Mouse (Mus musculus) cortical plate, adult 2 months (tissue): ENCODE measurements around the gene Rab37.

ENCODE experiments used
- CTCF ChIP-seq: fragments of 200-500 bp; IDR thresholded peaks from 2 replicates; pipeline ENCODE4 v1.5.1; 2011; ENCODE audit warnings: mild to moderate bottlenecking, control low read depth, low read length; ENCODE audit not compliant: insufficient read depth; ENCODE audit errors: extremely low read depth
- POLR2A ChIP-seq: fragments of 200-500 bp; IDR thresholded peaks from 2 replicates; pipeline ENCODE4 v1.6.1; 2011; ENCODE audit warnings: mild to moderate bottlenecking, low read length, control low read depth; ENCODE audit not compliant: insufficient read depth; ENCODE audit errors: extremely low read depth

GRCm38 (mm10) chr11:115208126-115208525 is 116.9 kb downstream of the Rab37 start:
- TF ChIP-seq CTCF (no peak), POLR2A (no peak)
